Mouse (Mus musculus): ENCODE measurements at regions not wholly inside any gene's neighbourhood (a gene's known extent, or its start where the extent isn't known, plus 50 kb on each side); places are given as distances from the start of the nearest gene placed in this dataset.

DNA sequence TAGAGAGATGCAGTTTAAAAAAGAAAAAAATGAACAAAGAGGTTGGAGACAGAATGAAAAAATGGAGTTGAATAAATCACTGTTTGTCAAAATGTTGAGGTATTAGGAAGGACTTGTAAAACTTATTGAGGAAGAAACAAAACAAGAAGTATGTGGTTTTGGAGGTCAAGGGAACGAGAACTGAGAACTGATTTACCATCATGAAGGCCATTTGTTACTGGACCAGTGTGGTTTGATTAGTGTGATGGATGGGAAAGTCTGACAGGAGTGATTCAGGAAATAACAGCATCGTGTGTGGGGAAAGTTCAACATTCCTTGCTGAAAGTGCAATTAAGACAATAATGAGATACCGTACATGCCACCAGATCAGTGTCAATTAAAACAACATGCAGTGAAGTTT, 65.9 kb downstream of the Tnfsf18 start:
- no peak for TF ChIP-seq CTCF (conservative IDR thresholded peaks at IDR 0.05; ENCODE audit: low read length)
- TF ChIP-seq NANOG (IDR thresholded peaks at IDR 0.05; ENCODE audit: borderline replicate concordance, low read length) = no peak

All from E14TG2a.4 (cell line).